Mouse (Mus musculus) lung, postnatal 0 days (tissue): Measurements from ENCODE around the gene Dnpep. TPM values are rescaled to one million over a fixed set of nuclear protein-coding genes. Genes with fewer than 3 reads are reported as not detected.

Source experiments
- ATAC-seq: fragments of 200-750 bp; cut with Nextera tagmentation; 2 replicates; pipeline ENCODE4 v1.8.0; 2017; ENCODE audit warnings: moderate library complexity
- DNase-seq: peaks from one replicate; pipeline ENCODE4 v3.0.0-alpha.2; 2016; ENCODE audit warnings: low spot score
- H3K27ac ChIP-seq: fragments of 300-500 bp; sonication (generic); 2 replicates; pipeline ENCODE4 v1.5.1; 2014; ENCODE audit warnings: antibody characterized with exemption, mild to moderate bottlenecking, low read length, mixed read lengths
- H3K27me3 ChIP-seq: fragments of 300-500 bp; sonication (generic); replicated peaks from 2 replicates; pipeline ENCODE4 v1.6.1; 2014; ENCODE audit warnings: low read length, mixed read lengths; ENCODE audit not compliant: insufficient read depth
- H3K36me3 ChIP-seq: fragments of 300-500 bp; sonication (generic); 2 replicates; pipeline ENCODE4 v1.6.1; 2014; ENCODE audit warnings: low read length, mixed read lengths; ENCODE audit not compliant: insufficient read depth
- H3K4me1 ChIP-seq: fragments of 300-500 bp; sonication (generic); 2 replicates; pipeline ENCODE4 v1.6.1; 2014; ENCODE audit warnings: antibody characterized with exemption, low read depth, low read length, mixed read lengths; ENCODE audit not compliant: insufficient read depth
- H3K4me2 ChIP-seq: fragments of 300-500 bp; sonication (generic); replicated peaks from 2 replicates; pipeline ENCODE4 v1.6.1; 2014; ENCODE audit warnings: low read depth, mild to moderate bottlenecking, low read length, moderate library complexity, mixed read lengths
- H3K4me3 ChIP-seq: fragments of 300-500 bp; sonication (generic); 2 replicates; pipeline ENCODE4 v1.5.1; 2014; ENCODE audit warnings: low read depth, low read length
- H3K9ac ChIP-seq: fragments of 300-500 bp; sonication (generic); replicated peaks from 2 replicates; pipeline ENCODE4 v1.6.1; 2014; ENCODE audit warnings: low read depth, mild to moderate bottlenecking
- H3K9me3 ChIP-seq: fragments of 300-500 bp; sonication (generic); 2 replicates; pipeline ENCODE4 v1.6.1; 2016; ENCODE audit warnings: low read length, mixed read lengths
- CTCF ChIP-seq: IDR thresholded peaks from 2 replicates; pipeline ENCODE4 v1.5.1; 2016; ENCODE audit warnings: antibody characterized with exemption, mild to moderate bottlenecking
- EP300 ChIP-seq: IDR thresholded peaks from 2 replicates; pipeline ENCODE4 v1.6.1; 2016; ENCODE audit warnings: antibody characterized with exemption, mild to moderate bottlenecking, control low read depth
- WGBS: fragments of 180-500 bp; shearing (Covaris S2); extraction: QIAGEN DNeasy Blood & Tissue Kit; methylation state at CpG from one replicate; pipeline ENCODE4 v1.1.7; 2014; 5-methylcytosine and 5-hydroxymethylcytosine counted together
- polyA plus RNA-seq: library from polyadenylated mRNA; unstranded; fragments of >200 nt; fragmentation: Nextera tagmentation; extraction: Ambion mirVana; gene quantifications from 2 replicates; pipeline ENCODE4 v1.2.1, GENCODE M21; 2015

Dnpep gene
- polyA plus RNA-seq, 1 experiment from 2014 or later: 109 TPM

DNA sequence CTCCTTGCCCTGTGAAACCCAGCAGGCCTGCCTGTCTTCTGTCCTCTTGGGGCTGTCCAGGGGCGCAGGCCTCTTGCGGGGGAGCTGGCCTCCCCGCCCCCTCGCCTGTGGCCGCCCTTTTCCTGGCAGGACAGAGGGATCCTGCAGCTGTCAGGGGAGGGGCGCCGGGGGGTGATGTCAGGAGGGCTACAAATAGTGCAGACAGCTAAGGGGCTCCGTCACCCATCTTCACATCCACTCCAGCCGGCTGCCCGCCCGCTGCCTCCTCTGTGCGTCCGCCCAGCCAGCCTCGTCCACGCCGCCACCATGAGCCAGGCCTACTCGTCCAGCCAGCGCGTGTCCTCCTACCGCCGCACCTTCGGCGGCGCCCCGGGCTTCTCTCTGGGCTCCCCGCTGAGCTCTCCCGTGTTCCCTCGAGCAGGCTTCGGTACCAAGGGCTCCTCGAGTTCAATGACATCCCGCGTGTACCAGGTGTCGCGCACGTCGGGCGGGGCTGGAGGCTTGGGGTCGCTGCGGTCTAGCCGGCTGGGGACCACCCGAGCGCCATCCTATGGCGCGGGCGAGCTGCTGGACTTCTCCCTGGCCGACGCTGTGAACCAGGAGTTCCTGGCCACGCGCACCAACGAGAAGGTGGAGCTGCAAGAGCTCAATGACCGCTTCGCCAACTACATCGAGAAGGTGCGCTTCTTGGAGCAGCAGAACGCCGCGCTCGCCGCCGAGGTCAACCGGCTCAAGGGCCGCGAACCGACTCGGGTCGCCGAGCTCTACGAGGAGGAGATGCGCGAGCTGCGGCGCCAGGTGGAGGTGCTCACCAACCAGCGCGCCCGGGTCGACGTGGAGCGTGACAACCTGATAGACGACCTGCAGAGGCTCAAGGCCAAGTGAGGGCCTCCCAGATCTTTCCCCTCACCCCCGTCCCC is 42.6 kb upstream of the Dnpep start, which contains the start of gene Des:
Des (plus strand) TSS at position 218 of the 920 bp plus-strand sequence.
- peak within 1 kb of the TSS; percentile 43; the same call in 1 of the 2 replicates for H3K27ac ChIP-seq
- peaks cover 6% of the 10 kb centered on the region; the same call in 1 of the 2 replicates for H3K4me1 ChIP-seq
- WGBS: 3% methylated on average over 75 of the region's 80 CpGs
- peak within 1 kb of the TSS; percentile 55 for H3K4me2 ChIP-seq
- no peaks in the 10 kb centered on the region for H3K9me3 ChIP-seq
- no peaks in the 10 kb centered on the region for H3K36me3 ChIP-seq
- peak; percentile 82 for ATAC-seq
- TF ChIP-seq EP300 (no peak), CTCF (no peak)
- DNase-seq: peak; percentile 67
- peak within 1 kb of the TSS; percentile 44; the same call in 1 of the 2 replicates for H3K9ac ChIP-seq
- H3K27me3 ChIP-seq: peaks cover 15% of the 10 kb centered on the region
- H3K4me3 ChIP-seq: peak within 1 kb of the TSS; percentile 37

DNA sequence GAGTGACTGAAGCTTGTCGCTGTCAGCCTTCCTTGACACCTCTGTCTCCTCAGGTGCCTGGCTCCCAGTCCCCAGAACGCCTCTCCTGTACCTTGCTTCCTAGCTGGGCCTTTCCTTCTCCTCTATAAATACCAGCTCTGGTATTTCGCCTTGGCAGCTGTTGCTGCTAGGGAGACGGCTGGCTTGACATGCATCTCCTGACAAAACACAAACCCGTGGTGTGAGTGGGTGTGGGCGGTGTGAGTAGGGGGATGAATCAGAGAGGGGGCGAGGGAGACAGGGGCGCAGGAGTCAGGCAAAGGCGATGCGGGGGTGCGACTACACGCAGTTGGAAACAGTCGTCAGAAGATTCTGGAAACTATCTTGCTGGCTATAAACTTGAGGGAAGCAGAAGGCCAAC is 41.6 kb upstream of the Dnpep start:
- no peak overlapping the region for H3K9ac ChIP-seq
- WGBS: 54% methylated on average over 13 of the region's 13 CpGs
- TF ChIP-seq CTCF: no peak
- TF ChIP-seq EP300: no peak
- H3K4me1 ChIP-seq: peaks cover 6% of the 10 kb centered on the region; the same call in 1 of the 2 replicates
- DNase-seq: peak; percentile 38
- no peak overlapping the region for H3K4me3 ChIP-seq
- H3K36me3 ChIP-seq: no peaks in the 10 kb centered on the region
- peak; percentile 54 for ATAC-seq
- peaks cover 15% of the 10 kb centered on the region for H3K27me3 ChIP-seq
- no peak overlapping the region; the same call in 1 of the 2 replicates for H3K27ac ChIP-seq
- no peaks in the 10 kb centered on the region for H3K9me3 ChIP-seq
- no peak overlapping the region for H3K4me2 ChIP-seq

- Histone ChIP-seq H3K4me3 (no peak overlapping the region), H3K27ac (no peak overlapping the region), H3K9me3 (no peaks in the 10 kb centered on the region), H3K9ac (no peak overlapping the region), H3K4me1 (peaks cover 6% of the 10 kb centered on the region; the same call in 1 of the 2 replicates), H3K36me3 (no peaks in the 10 kb centered on the region), H3K27me3 (peaks cover 15% of the 10 kb centered on the region), H3K4me2 (no peak overlapping the region)
- WGBS: 69% methylated on average over 4 of the region's 4 CpGs
- DNase-seq: no peak
- TF ChIP-seq CTCF (no peak), EP300 (no peak)
- ATAC-seq: no peak
Observed at GRCm38 (mm10) chr1:75358009-75358408, 40.2 kb upstream of the Dnpep start.

GRCm38 (mm10) chr1:75357261-75357660 is 39.5 kb upstream of the Dnpep start:
- H3K4me1 ChIP-seq: peaks cover 6% of the 10 kb centered on the region; the same call in 1 of the 2 replicates
- DNase-seq: peak; percentile 42
- H3K36me3 ChIP-seq: no peaks in the 10 kb centered on the region
- WGBS: 47% methylated on average over 7 of the region's 7 CpGs
- TF ChIP-seq CTCF: no peak
- no peak for TF ChIP-seq EP300
- H3K4me3 ChIP-seq: no peak overlapping the region
- H3K27me3 ChIP-seq: peaks cover 15% of the 10 kb centered on the region
- H3K9ac ChIP-seq: no peak overlapping the region
- ATAC-seq: peak; percentile 9; the same call in 1 of the 2 replicates
- no peaks in the 10 kb centered on the region for H3K9me3 ChIP-seq
- no peak overlapping the region for H3K27ac ChIP-seq
- no peak overlapping the region for H3K4me2 ChIP-seq

GRCm38 (mm10) chr1:75349275-75349674 is 31.5 kb upstream of the Dnpep start:
- H3K4me2 ChIP-seq: no peak overlapping the region
- H3K9me3 ChIP-seq: no peaks in the 10 kb centered on the region
- DNase-seq (no peak), ATAC-seq (peak; percentile 29; the same call in 1 of the 2 replicates)
- no peak overlapping the region for H3K4me3 ChIP-seq
- TF ChIP-seq CTCF (no peak), EP300 (no peak)
- H3K36me3 ChIP-seq: no peaks in the 10 kb centered on the region
- no peak overlapping the region for H3K9ac ChIP-seq
- H3K27me3 ChIP-seq: no peaks in the 10 kb centered on the region
- H3K4me1 ChIP-seq: 0 out of 2 replicates have a peak, but pooled peaks cover 2% of the 10 kb centered on the region
- no peak overlapping the region for H3K27ac ChIP-seq
- WGBS: 30% methylated on average over 5 of the region's 5 CpGs

- H3K9me3 ChIP-seq: no peaks in the 10 kb centered on the region
- H3K9ac ChIP-seq: no peak overlapping the region
- no peaks in the 10 kb centered on the region for H3K27me3 ChIP-seq
- H3K4me2 ChIP-seq: no peak overlapping the region
- WGBS: 53% methylated on average over 5 of the region's 5 CpGs
- no peak overlapping the region for H3K4me3 ChIP-seq
- TF ChIP-seq EP300 (no peak), CTCF (no peak)
- DNase-seq (peak; percentile 52), ATAC-seq (peak; percentile 65)
- 0 out of 2 replicates have a peak, but pooled peaks cover 2% of the 10 kb centered on the region for H3K4me1 ChIP-seq
- H3K36me3 ChIP-seq: no peaks in the 10 kb centered on the region
- no peak overlapping the region for H3K27ac ChIP-seq
Observed at GRCm38 (mm10) chr1:75347279-75347678, 29.5 kb upstream of the Dnpep start.
